Mouse (Mus musculus): ENCODE results near the gene Chn1. TPM values are rescaled to one million over a fixed set of nuclear protein-coding genes. Genes with fewer than 3 reads are reported as not detected.
"Not testable (repeated sequence)": the region's sequence is repeated elsewhere in the genome, so short reads cannot be mapped to it uniquely, and the experiment has no call there.

The Chn1 gene
- polyA plus RNA-seq (2014; fragmentation: Nextera tagmentation; extraction: Ambion mirVana), result 113 and 118 TPM in 2 replicates

GRCm38 (mm10) chr2:73774786-73775682, at the start of gene Chn1:
Gene Chn1 (minus strand): TSS chr2:73775346.
- Histone ChIP-seq H3K36me3 (replicated peaks; ENCODE audit: control insufficient read depth, insufficient read depth) (no peaks in the 10 kb centered on the region), H3K4me2 (replicated peaks) (peak within 1 kb of the TSS; percentile 56), H3K9me3 (ENCODE audit: control insufficient read depth, low read length) (no peaks in the 10 kb centered on the region), H3K27me3 (ENCODE audit: control insufficient read depth, insufficient read depth, low read length) (0 out of 2 replicates have a peak, but pooled peaks cover 3% of the 10 kb centered on the region), H3K27ac (peak within 1 kb of the TSS; percentile 97), H3K4me3 (replicated peaks; ENCODE audit: low read length) (peak within 1 kb of the TSS; percentile 88), H3K9ac (peak within 1 kb of the TSS; percentile 86), H3K4me1 (replicated peaks; ENCODE audit: control insufficient read depth, insufficient read depth, low read length) (peaks cover 41% of the 10 kb centered on the region)
- ATAC-seq (ENCODE audit: low FRiP score) (peak; percentile 94), DNase-seq (ENCODE audit: low spot score) (peak; percentile 90)
- WGBS, result under 1% methylated on average over 87 of the region's 131 CpGs

GRCm38 (mm10) chr2:73818742-73819141, 43.6 kb upstream of the Chn1 start:
- Histone ChIP-seq H3K9ac (no peak overlapping the region), H3K27me3 (ENCODE audit: control insufficient read depth, insufficient read depth, low read length) (no peaks in the 10 kb centered on the region), H3K4me2 (replicated peaks) (no peak overlapping the region), H3K4me1 (replicated peaks; ENCODE audit: control insufficient read depth, insufficient read depth, low read length) (no peaks in the 10 kb centered on the region), H3K9me3 (ENCODE audit: control insufficient read depth, low read length) (no peaks in the 10 kb centered on the region), H3K36me3 (replicated peaks; ENCODE audit: control insufficient read depth, insufficient read depth) (peaks cover 45% of the 10 kb centered on the region), H3K27ac (no peak overlapping the region), H3K4me3 (replicated peaks; ENCODE audit: low read length) (no peak overlapping the region)
- DNase-seq (ENCODE audit: low spot score) (no peak), ATAC-seq (ENCODE audit: low FRiP score) (no peak)
- 87% methylated on average over 4 of the region's 4 CpGs for WGBS

DNA sequence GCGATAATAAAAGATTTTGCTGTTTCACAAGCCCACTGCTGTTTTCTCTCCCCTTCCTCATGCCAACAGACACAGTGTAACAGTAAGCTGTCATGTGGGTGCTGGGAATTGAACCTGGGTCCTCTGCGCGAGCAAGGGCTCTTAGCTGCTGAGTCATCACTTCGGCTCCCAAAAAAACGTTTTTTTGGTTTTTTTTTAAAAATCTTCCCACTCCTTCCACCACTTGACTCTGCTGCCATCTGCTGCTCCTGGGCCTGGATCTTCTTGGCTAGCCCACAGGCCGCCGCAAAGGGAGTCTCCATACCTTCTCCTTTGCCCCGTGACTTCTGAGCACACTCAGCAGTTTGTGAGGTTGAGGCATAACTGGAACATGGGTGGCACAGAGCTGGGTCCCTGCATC, 32.5 kb upstream of the Chn1 start:
- Histone ChIP-seq H3K9ac (no peak overlapping the region), H3K4me3 (replicated peaks; ENCODE audit: low read length) (no peak overlapping the region), H3K27ac (no peak overlapping the region), H3K4me1 (replicated peaks; ENCODE audit: control insufficient read depth, insufficient read depth, low read length) (no peaks in the 10 kb centered on the region), H3K4me2 (replicated peaks) (no peak overlapping the region), H3K36me3 (replicated peaks; ENCODE audit: control insufficient read depth, insufficient read depth) (no peaks in the 10 kb centered on the region), H3K9me3 (ENCODE audit: control insufficient read depth, low read length) (no peaks in the 10 kb centered on the region), H3K27me3 (ENCODE audit: control insufficient read depth, insufficient read depth, low read length) (no peaks in the 10 kb centered on the region)
- no peak for DNase-seq (ENCODE audit: low spot score)
- no peak for ATAC-seq (ENCODE audit: low FRiP score)
- WGBS, result 84% methylated on average over 8 of the region's 8 CpGs

GRCm38 (mm10) chr2:73800127-73800526, 25.0 kb upstream of the Chn1 start:
- H3K36me3 ChIP-seq (replicated peaks; ENCODE audit: control insufficient read depth, insufficient read depth); H3K27ac ChIP-seq; H3K9me3 ChIP-seq (ENCODE audit: control insufficient read depth, low read length); H3K9ac ChIP-seq; H3K4me3 ChIP-seq (replicated peaks; ENCODE audit: low read length); DNase-seq (ENCODE audit: low spot score); H3K27me3 ChIP-seq (ENCODE audit: control insufficient read depth, insufficient read depth, low read length); H3K4me2 ChIP-seq (replicated peaks); H3K4me1 ChIP-seq (replicated peaks; ENCODE audit: control insufficient read depth, insufficient read depth, low read length); ATAC-seq (ENCODE audit: low FRiP score): not testable (repeated sequence)
- 92% methylated on average over 9 of the region's 9 CpGs for WGBS

GRCm38 (mm10) chr2:73798786-73799185, 23.6 kb upstream of the Chn1 start:
- Histone ChIP-seq H3K4me1 (replicated peaks; ENCODE audit: control insufficient read depth, insufficient read depth, low read length) (no peaks in the 10 kb centered on the region), H3K4me3 (replicated peaks; ENCODE audit: low read length) (no peak overlapping the region), H3K9ac (no peak overlapping the region), H3K9me3 (ENCODE audit: control insufficient read depth, low read length) (no peaks in the 10 kb centered on the region), H3K27ac (no peak overlapping the region), H3K27me3 (ENCODE audit: control insufficient read depth, insufficient read depth, low read length) (no peaks in the 10 kb centered on the region), H3K4me2 (replicated peaks) (no peak overlapping the region), H3K36me3 (replicated peaks; ENCODE audit: control insufficient read depth, insufficient read depth) (no peaks in the 10 kb centered on the region)
- ATAC-seq (ENCODE audit: low FRiP score) (no peak), DNase-seq (ENCODE audit: low spot score) (no peak)
- 85% methylated on average over 5 of the region's 5 CpGs for WGBS

GRCm38 (mm10) chr2:73798136-73798535, 23.0 kb upstream of the Chn1 start:
- WGBS, result 58% methylated on average over 4 of the region's 4 CpGs
- Histone ChIP-seq H3K4me2 (replicated peaks) (no peak overlapping the region), H3K4me1 (replicated peaks; ENCODE audit: control insufficient read depth, insufficient read depth, low read length) (no peaks in the 10 kb centered on the region), H3K27me3 (ENCODE audit: control insufficient read depth, insufficient read depth, low read length) (no peaks in the 10 kb centered on the region), H3K36me3 (replicated peaks; ENCODE audit: control insufficient read depth, insufficient read depth) (no peaks in the 10 kb centered on the region), H3K9ac (no peak overlapping the region), H3K27ac (no peak overlapping the region), H3K4me3 (replicated peaks; ENCODE audit: low read length) (no peak overlapping the region), H3K9me3 (ENCODE audit: control insufficient read depth, low read length) (no peaks in the 10 kb centered on the region)
- no peak for ATAC-seq (ENCODE audit: low FRiP score)
- DNase-seq (ENCODE audit: low spot score), result no peak

- WGBS, result 58% methylated on average over 19 of the region's 19 CpGs
- DNase-seq (ENCODE audit: low spot score), result peak; percentile 62
- H3K36me3 ChIP-seq (replicated peaks; ENCODE audit: control insufficient read depth, insufficient read depth), result no peaks in the 10 kb centered on the region
- H3K4me1 ChIP-seq (replicated peaks; ENCODE audit: control insufficient read depth, insufficient read depth, low read length), result no peaks in the 10 kb centered on the region
- no peak overlapping the region for H3K4me2 ChIP-seq (replicated peaks)
- H3K4me3 ChIP-seq (replicated peaks; ENCODE audit: low read length), result no peak overlapping the region
- no peak overlapping the region for H3K9ac ChIP-seq
- peak; percentile 40; the same call in 1 of the 2 replicates for ATAC-seq (ENCODE audit: low FRiP score)
- H3K27me3 ChIP-seq (ENCODE audit: control insufficient read depth, insufficient read depth, low read length), result no peaks in the 10 kb centered on the region
- H3K27ac ChIP-seq, result no peak overlapping the region
- H3K9me3 ChIP-seq (ENCODE audit: control insufficient read depth, low read length), result no peaks in the 10 kb centered on the region
These were observed 16.9 kb upstream of the Chn1 start for GRCm38 (mm10) chr2:73791846-73792630.

GRCm38 (mm10) chr2:73790332-73790731, 15.2 kb upstream of the Chn1 start:
- DNase-seq (ENCODE audit: low spot score) (peak; percentile 50), ATAC-seq (ENCODE audit: low FRiP score) (peak; percentile 77; the same call in 1 of the 2 replicates)
- Histone ChIP-seq H3K36me3 (replicated peaks; ENCODE audit: control insufficient read depth, insufficient read depth) (no peaks in the 10 kb centered on the region), H3K4me1 (replicated peaks; ENCODE audit: control insufficient read depth, insufficient read depth, low read length) (no peaks in the 10 kb centered on the region), H3K27me3 (ENCODE audit: control insufficient read depth, insufficient read depth, low read length) (no peaks in the 10 kb centered on the region), H3K4me3 (replicated peaks; ENCODE audit: low read length) (no peak overlapping the region), H3K9ac (no peak overlapping the region), H3K4me2 (replicated peaks) (no peak overlapping the region), H3K9me3 (ENCODE audit: control insufficient read depth, low read length) (no peaks in the 10 kb centered on the region), H3K27ac (no peak overlapping the region)
- 73% methylated on average over 2 of the region's 2 CpGs for WGBS

- H3K4me1 ChIP-seq (replicated peaks; ENCODE audit: control insufficient read depth, insufficient read depth, low read length), result no peaks in the 10 kb centered on the region
- H3K9ac ChIP-seq, result no peak overlapping the region
- no peak for ATAC-seq (ENCODE audit: low FRiP score)
- no peak overlapping the region for H3K27ac ChIP-seq
- H3K27me3 ChIP-seq (ENCODE audit: control insufficient read depth, insufficient read depth, low read length), result no peaks in the 10 kb centered on the region
- H3K9me3 ChIP-seq (ENCODE audit: control insufficient read depth, low read length), result peaks cover 5% of the 10 kb centered on the region; the same call in 1 of the 2 replicates
- no peak for DNase-seq (ENCODE audit: low spot score)
- H3K4me3 ChIP-seq (replicated peaks; ENCODE audit: low read length), result no peak overlapping the region
- no peaks in the 10 kb centered on the region for H3K36me3 ChIP-seq (replicated peaks; ENCODE audit: control insufficient read depth, insufficient read depth)
- H3K4me2 ChIP-seq (replicated peaks), result no peak overlapping the region
- 76% methylated on average over 6 of the region's 6 CpGs for WGBS
These were observed 13.2 kb upstream of the Chn1 start for GRCm38 (mm10) chr2:73788395-73788794.
